Mouse (Mus musculus) CD4-positive helper T cell, adult 2 months (primary cell): ENCODE results near the gene Fhit.
"Not testable (repeated sequence)": the region's sequence is repeated elsewhere in the genome, so short reads cannot be mapped to it uniquely, and the experiment has no call there.

Source experiments
- DNase-seq: peaks from one replicate; pipeline ENCODE4 v3.0.0-alpha.2; 2012; ENCODE audit warnings: low read depth, missing footprints, low spot score

The Fhit gene

DNA sequence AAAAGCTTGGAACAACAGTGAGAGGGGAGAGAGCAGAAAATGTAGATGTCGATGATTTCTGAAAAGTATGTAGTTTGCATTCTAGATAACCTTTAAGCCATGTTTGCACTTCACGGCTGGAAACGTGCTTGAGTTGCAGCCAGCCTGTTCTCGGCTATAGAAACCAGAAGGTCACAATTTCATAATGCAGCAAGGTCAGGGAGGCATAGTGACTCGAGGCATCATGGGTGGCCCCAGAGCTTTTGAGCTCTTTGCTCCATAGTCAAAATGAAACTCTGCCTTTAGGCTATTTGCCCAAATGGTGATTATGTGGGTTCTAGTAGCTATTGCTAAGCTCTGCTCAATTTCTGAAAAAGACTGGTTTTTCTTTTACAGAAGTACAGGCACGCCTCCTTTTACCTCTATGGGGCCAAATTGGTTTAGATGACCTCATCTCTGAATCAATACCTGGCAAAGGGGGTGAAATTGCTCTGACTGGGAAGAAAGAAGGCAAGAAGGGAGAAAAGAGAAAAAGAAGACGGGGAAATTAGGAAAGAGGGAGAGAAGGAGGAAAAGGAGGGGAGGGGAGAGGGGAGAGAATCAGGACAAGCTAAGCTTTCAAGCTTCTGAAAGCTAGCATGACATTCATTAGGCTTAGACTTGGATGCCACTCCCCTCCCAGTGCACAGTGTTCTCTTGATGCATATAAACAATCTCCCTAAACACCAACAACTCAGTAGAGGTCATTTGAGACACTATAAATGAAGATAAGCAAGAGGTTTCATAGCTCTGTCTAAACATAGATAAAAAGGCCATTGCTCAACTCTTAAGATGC is 1148.6 kb downstream of the Fhit start:
- DNase-seq: no peak

DNA sequence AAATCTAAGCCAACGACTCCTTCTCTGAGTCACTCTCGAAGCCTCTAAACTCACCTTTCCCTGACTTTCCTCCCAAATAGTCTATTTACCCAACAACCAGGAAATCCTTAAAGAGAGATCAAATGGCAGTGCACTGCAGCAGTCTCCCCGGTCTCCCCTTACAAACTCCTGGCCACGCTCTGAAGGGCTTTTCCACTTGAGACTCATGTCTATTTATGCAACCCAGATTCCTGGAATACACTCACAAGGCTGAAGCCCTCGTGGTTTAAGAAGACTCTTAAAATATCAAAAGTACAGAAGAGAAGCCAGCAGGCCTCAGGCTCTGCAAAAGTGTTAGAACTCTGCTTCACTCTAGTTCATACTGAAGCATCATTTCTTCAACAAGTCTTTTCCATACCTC is 1155.6 kb downstream of the Fhit start:
- no peak for DNase-seq

DNA sequence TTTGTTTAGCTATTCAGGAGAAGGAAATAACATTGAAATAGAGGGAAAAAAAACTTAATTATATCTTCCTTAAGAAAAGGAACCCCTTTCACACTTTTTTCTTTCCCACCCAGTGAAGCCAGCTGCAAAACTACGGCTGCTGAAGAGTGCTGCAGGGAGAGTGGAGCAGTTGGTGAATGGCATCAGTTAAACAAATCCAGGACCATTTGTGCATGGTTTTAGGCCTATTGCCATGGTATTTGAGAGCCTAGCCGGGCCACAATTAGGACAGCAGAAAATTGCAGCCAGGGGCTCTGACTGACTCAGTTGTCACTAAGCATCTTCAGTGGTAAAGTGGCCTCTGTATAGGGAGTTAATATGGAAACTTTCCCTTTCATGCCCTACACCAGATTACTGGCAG is 1158.0 kb downstream of the Fhit start:
- no peak for DNase-seq

DNA sequence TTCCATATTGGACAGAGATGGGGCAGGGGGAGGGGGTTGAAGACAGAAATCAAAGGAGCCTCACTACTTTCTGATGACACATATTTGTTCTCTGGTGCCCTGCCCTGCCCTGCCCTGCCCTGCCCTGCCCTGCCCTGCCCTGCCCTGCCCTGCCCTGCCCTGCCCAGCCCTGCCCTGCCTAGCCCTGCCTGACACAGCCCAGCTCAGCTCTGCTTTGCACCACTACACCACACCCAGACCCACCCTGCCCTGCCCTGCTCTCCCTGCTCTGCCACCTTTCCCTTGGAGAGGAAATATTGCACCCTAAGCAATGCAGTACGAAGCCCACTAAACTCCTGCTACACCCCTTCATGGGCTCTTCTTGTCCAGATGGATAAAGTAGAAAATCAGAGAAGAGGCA is 1171.2 kb downstream of the Fhit start:
- no peak for DNase-seq

DNA sequence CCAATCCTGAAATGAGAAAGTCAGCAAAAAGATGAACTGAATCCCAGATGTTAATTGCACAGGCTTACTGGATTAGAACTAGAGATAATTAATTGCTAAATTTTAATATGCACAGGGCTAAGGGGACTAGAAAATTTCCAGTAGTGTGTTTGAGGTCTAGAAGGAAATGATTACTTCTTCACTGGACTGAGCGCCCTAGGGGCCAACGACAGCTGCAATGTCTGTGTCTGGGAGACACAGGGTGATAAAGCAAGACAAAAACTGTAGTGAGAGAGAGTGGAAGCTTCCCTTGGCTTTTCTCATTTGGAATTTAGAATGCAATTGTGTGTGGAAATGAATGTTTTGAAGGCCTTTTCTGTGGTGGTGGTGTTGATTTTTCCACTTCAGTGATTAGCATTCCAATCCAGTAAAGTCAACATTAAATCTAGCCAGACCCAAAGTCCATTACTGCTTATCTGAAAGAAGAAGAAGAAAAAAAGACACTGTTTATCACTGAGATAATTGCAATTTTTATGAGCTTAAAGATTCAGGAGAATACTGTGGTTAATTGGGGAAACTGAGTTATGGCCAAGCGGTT is 1184.8 kb downstream of the Fhit start:
- no peak for DNase-seq

DNA sequence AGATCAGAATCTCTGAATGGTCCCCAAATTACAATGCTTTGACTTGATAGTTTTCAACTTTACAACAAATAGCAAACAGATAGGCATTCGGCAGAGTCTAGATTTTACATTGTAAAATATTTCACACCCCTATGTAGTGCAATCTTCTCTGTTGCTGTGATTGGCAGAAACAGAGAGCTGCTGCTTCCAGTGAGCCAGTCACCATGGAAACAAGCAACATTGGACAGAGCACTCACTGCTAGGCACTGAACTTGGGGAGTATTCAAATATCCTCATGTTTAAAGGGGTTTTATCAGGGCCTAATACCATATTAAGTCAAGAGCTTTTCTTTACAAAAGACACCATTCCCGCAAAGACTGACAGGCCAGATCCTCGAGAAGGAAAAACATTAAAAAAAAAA is 1187.4 kb downstream of the Fhit start:
- no peak for DNase-seq

DNA sequence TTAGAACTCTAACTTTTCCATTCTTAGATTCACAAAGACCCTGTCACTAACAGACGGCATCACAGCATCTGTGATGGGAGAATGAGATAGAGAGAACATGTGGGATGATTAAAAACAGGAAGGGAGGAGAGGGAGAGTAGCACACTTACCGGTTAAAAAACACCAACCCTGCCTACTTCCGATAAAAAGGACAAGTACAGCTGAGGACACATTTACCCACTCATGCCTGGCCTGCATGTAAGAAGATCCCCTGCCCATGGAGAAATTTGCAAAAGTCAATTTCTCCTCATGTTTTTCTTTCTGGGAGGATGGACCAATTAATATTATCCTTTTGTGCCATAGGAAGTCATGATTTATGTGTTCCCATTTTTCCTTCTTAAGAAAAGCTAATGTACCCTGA is 1198.0 kb downstream of the Fhit start:
- DNase-seq: no peak

DNA sequence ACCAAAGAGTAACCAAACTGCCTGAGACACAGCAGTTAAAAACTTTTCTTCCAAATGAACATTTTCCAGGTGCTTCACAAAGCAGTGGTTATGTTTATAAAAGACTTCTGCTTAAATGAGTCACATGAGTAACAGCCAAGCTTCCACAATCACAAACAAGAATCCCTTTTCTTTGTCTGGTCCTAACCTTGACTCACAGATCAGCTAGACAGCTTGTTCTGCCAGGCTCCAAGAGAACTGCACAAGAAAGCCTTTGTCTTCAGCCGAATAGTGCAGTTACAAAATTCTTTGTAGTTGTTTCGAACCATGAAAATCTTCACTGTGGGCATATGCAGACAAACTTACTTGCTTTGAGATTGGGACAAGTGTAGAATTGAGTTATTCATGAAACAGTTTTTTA is 1201.4 kb downstream of the Fhit start:
- no peak for DNase-seq

DNA sequence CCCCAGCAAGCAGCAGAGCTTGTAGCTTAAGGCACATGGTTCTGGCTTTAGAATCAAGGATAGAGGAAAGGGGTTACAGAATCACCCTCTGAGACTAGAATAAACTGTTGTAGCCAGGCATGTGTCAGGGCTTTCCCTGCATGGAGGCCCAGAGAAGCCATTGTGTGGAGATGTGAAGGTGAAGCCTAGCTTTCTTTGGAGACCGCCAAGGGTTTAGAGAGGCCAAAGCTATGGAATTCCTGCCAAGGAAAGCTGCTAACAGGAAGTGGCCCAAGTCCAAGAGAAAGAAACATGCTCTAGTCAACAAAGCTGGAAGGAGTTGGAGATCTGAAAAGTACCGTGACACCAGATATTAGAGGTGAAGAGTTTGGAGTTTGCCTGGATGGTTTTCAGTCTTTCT is 1262.3 kb downstream of the Fhit start:
- DNase-seq: no peak

DNA sequence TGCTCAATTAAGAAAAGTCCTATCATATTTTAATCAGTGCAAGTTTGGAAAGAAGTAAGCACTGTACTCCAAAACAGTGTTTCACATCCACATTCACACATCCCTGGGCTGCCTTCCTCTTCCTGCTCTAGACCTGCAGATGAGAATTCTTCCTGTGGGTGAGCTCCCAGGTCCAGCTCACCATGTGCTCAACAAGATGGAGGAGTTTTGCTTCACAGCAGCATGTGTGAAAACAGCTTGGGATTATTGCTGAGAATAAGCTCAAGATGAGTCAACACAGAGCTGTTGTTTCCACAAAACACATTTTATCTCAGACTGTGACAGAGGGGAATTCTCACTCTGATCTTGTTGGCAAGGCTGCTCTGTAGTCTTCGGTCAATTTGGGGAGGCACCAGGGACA is 1265.3 kb downstream of the Fhit start:
- no peak for DNase-seq

DNA sequence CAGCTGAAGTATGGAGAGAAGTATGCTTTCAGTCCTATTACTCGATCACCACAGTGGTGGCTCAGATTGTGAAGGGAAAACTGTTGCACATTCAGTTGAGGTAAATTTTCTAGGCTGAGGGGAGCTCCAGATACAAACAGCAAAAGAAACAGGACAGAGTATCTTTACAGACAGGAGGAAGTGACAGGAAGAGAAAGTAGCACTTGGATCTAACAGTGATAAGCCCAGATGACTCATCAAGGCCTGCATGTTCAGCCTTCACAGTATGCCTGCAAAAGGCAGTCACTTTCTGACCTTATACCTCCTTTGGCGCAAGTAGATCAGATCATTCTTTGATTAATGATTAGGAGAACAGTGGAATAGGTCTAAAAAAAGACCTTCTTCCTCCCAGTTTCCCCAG is 1309.8 kb downstream of the Fhit start:
- DNase-seq: no peak

DNA sequence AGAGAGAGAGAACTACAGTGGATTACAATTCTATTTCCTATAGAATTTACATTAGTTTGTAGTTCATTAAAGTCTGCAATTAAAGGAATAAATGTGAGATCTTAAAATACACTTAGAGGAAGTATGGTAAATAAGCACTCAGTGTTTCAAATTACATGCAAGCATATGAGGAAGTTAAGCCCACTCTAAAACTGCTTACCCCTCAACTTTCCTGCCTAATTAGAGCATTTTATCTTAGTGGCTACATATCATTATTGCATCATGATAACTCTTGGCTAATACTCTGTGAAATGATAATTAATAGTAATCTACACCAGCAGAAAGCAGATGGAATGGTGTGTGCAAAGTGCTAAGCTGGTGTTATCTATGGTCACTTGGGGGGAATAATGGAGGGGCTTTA is 1329.5 kb downstream of the Fhit start:
- DNase-seq: no peak

DNA sequence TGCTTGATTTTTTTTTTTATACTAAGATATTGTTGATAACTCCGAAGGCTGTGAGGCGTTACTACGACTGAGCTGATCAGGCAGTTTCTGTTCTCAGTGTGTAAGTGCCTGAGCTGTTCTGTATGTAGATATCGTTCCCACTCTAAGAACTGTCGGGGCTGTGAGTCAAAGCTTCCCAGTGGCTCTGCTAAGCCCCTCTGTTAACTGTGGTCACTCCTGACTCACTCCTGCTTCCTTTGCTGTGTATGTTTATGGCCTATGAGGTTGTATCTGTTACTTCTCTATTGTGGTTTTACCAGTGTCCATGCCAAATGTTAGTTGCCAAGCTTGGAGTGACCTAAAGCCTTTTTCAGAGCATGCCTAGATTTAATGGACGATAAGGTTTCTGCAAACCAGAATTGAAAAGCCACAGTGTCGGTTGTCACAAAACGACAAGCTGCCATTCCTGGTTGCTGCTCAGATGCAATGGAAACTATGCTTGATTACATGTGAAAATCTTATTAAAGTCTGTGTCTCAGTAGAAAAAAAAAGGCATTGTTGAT is 1333.1 kb downstream of the Fhit start:
- not testable (repeated sequence) for DNase-seq

DNA sequence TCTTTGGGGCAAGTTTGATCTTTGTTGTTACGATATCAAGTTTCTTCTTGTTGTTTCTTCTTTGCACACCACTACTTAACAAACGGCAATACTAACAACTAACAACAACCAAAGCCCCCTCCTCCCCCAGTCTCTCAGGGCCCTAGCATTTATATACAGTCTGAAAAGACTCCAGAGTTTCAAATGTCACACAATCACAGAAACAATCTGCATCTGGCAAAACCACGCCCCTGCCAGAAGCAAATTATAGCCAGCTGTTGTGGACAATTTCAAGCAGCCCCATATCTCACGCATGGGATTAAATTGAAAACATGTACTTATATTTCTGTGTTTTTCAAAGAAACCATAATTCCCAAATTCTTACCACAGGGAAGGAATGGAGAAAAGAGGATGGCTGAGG is 1345.9 kb downstream of the Fhit start:
- no peak for DNase-seq

DNA sequence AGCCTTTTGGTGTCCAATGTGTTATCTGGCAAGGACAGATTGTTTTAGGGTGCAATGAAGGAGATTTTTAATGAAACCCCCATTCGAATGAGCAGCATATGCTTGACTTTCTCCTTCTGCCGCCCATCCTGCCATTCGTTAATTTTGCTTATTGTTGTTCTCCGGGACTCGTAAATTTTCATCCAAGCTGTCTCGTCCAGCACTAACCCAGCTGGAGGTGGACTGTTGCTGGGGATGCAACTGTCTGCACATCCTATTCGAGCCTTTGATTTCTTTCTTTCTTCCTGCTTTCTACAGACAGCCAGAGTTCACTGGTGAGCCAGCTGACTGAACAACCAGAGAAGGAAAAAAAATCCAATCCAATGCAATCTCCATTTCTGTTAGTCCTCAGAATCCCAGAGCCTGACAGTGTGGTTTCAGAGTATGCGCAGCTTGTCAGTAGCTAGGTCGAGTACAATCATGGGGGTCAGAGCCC is 1350.0 kb downstream of the Fhit start:
- DNase-seq: no peak

DNA sequence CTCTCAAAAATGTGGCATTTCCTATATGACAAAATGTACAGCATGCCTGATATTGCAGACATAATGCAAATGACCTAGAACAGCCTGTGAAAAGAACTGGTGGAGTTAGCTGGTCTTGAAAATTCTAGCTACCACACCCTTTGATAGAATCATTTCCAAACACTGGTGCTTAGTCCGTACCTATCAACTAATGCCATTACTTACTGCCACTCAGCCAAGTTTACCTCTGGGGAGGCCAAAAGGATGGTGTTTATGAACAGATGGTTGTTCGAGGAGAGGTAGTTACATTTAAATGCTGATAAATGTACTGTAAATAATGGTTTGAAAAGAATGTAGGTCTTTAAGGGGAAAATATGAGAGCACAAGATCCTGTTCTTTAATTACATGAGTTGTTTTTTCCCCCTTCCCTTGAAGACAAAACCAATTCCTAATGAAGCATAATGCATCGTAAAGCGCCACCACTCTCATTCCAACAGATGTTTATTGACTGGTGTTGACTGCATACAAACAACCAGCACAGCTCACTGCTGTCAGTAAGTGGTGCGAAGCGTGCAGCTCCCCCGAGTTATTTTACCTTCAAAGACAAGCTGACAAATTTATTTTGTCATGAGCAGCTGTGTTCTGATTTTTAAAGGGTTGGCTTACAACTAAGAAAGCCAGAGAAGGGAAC is 1350.5 kb downstream of the Fhit start:
- no peak for DNase-seq

DNA sequence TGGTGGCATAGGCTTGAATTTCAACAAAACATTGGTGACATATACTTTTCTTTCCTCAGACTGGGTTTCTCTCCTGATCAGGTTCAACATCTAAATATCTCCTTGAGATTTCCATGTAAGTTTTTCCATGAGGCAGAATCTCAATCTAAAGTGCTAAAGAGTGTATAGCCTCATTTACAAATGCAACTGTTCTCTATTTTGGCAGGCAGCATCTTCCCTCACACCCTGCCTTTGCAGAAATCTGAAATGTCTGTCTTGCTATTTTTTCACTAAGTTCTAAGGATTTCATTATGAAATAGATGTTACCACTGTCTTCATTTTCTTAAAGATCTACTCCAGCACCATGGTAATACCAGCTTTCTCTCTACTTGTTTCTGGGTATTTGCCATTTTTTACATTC is 1368.4 kb downstream of the Fhit start:
- no peak for DNase-seq

DNA sequence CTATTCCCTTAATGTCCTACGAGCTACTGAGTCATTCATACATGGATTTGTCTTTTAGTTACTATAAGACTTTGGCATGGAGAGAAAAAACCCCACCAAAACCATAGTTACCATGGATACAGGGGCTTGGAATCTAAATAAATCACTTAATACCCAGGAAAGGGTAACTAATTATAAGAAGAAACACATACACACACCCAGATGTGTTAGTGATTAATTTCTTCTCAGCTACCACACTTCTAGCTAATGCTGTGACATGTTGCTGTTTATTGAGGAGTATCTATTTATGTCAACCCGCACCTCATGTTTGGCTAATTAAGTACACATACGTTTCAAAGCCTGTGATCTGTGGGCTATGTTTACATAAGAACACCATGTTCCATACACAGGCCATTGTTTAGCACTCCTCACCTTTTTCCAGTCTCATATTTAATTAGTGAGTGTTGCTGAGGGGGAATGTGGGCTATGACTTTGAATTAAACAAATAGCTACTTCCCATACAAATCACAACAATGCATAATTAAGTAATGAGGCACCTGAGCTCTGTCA is 1373.4 kb downstream of the Fhit start:
- DNase-seq: no peak

DNA sequence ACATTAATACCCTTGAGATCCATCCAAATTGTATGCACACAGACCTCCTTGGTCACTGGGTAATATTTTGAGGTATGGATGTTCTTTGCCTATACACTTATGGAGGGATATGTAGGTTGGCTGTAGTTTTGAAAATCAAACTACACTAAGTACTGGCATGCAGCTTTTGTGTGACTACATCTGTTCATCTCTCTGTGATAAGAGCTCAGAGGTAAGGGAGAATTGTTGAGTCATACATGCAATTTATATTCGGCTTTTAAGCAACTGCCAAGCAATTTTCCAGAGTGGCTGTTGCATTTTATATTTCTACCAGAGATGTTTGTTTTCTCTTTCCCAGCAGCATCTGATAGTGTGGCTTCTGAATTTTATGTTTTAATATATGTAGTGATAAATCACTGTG is 1374.4 kb downstream of the Fhit start:
- no peak for DNase-seq

DNA sequence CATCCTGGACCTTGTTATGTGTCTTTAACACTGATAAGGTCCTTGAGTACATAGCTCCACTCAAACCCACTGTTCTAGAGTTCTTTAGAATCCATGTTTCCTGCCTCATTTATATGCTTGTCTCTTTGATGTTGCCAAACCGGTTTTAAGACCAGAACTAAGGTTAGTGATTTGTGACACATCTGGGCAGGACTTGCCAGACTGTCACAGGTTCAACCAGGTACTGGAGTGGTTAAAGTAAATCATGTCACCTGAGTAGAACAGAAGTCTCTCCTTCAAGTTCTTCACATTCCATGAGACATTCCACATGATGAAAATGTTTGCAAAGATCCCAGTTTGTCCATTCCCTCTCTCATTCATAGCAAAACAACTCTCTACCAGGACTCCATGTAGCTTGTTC is 1376.0 kb downstream of the Fhit start:
- DNase-seq: no peak

DNA sequence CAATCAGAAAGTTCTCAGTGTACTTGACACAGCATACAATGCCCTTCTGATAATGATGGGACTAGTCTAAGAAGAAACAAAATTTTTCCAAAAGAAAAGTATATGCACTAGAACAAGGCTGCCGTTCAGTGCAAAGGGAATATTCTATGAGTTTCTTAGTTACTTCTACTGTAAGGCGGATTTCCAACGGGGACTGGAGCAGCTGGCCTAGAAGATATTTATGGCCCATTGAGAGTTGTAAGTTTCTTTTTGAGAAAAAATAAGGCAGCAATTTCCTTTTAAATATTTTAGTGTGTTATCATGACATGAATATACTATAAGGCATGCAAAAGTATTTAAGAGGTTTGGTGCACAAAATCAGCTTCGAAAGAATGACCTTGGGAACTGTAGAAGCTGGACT is 1410.5 kb downstream of the Fhit start:
- DNase-seq: no peak

DNA sequence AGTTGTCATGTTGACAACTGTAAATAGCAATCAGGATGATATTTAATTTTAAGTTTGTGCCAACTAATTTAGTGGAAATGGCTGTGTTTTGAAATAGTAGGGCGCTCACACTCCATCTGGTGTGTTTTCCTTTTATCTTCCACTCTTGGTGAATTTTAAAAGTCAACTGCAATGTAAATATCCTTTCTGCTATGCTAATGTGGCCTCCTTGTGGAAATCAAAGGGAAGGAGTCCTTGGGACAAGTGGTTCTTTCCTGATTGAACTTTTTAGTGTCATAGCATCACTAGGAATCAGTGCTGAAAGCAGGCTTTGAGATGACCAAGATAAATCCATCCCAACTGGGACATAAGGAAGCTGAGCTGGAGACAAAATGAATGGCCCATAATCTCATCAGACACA is 1413.1 kb downstream of the Fhit start:
- no peak for DNase-seq
